Mouse (Mus musculus): ENCODE measurements around the gene Fahd1.

Fahd1 gene

DNA sequence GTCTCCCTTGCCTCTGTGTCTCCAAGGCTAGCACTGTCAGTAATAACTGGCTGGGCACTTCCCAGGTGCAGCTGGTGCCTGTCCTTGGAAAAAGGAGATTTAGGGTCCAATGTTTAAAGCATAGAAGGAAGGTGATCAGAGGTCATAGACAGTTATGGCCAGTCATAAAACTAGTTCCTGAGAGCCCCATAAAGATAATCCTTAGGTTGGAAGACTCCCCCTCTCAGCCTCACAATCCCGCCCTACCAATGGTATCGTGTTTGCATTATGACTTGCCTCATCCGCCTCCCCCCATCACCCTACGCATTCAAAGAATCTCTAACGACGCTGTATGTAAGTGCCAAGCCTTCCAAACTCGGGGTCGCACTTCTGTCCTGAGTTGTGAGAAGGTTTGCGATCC is 5.6 kb downstream of the Fahd1 start:
- no peak for DNase-seq

GRCm38 (mm10) chr17:24842631-24843030 is 7.5 kb downstream of the Fahd1 start:
- no peak for DNase-seq

- peak in 1 of 2 experiments; percentile 38 for DNase-seq
Measured at GRCm38 (mm10) chr17:24841133-24841532, 9.0 kb downstream of the Fahd1 start.

GRCm38 (mm10) chr17:24840341-24840740 is 9.8 kb downstream of the Fahd1 start:
- no peak for DNase-seq

- DNase-seq, result no peak
Measured at GRCm38 (mm10) chr17:24839842-24840241, 10.3 kb downstream of the Fahd1 start, which contains the start of gene Hagh. TSS of gene Hagh (plus strand) at chr17:24840143.

DNA sequence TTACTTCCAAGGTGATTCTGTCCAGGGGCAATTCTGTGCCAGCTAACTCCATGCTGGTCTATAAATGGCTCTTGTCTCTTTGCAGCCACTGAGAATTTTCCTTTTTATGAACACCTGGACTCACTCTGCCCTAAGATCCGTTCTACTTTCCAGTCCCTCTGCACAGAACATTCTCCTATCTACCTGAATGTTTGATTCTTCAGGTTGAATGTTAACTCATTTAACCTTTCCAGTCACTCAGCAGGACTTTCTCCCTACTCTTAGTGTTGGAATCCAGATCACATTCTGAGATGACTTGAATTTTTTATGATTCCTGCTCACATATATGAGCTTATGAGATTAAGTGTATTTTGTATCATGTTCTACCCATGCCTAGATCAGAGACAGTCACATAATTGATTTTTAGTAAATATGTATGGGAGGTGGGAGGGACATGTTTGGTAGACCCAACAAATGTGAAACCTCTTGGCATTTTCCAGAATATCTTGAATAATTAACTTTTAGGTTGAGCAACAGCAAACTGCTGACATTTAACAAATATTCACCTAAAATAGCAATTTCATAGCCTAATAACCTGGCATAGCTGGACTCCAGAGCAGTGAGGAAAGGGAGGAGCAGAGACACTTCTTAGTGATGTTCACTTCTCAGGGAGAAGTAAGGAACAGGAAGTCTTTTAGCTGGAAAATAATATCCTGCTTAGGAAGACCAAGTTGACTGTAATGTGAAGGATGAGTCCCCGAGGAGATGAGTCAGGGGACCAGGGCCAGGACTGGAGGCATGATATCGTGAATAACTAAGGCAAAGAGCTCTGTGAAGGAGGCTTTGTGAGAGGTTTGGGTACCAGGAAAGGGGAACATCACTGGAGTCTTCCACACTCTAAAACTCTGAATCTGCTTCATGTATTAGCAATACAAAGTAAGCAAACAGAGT is 28.5 kb downstream of the Fahd1 start:
- DNase-seq, result no peak

- DNase-seq, result no peak
Measured at GRCm38 (mm10) chr17:24819469-24819868, 30.7 kb downstream of the Fahd1 start.

DNA sequence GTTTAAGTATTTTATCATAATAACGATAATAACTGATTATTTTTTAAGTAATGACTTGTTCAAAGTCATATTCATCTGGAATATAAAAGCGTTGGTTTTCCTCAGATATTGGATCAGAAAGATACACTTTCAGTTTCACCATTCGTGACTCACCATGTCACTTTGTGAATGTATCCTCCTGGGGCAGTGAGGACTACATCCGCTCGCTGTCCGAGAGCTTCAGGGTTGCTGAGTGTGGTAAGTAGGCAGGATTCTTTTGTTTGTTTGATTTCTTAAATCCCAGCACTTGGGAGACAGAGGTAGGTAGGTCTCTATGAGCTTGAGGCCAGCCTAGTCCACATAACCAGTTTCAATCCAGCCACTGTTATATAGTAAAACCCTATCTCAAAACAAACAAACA is 32.0 kb downstream of the Fahd1 start:
- DNase-seq, result no peak

GRCm38 (mm10) chr17:24817503-24817902 is 32.7 kb downstream of the Fahd1 start:
- DNase-seq, result no peak

GRCm38 (mm10) chr17:24815256-24815655 is 34.9 kb downstream of the Fahd1 start:
- DNase-seq, result no peak

GRCm38 (mm10) chr17:24812215-24812614 is 37.9 kb downstream of the Fahd1 start:
- no peak for DNase-seq

DNA sequence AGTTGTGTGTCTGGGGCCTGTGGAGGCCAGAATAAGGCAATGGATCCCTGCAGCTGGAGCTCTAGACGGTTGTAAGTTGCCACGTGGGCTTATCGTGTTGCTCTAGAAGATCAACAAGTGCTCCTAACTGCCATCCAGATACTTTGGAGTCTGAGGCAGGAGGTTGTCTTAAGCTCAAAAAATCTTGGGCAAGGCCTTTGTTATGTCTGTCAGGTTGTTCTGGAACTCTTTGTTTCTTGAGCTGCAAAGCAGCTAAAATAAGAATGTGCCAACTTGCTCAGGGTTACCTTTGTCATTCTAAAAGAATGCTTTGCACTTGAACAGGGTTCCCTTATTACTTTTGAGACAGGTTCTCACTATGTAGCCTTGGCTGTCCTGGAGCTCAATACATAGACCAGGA is 39.0 kb downstream of the Fahd1 start:
- DNase-seq, result no peak

- peak; percentile 61 to 79 for DNase-seq
Measured at GRCm38 (mm10) chr17:24803952-24804951, 45.9 kb downstream of the Fahd1 start, which contains the start of gene Meiob. TSS of gene Meiob (plus strand) at chr17:24804289.

- no peak for DNase-seq
Measured at GRCm38 (mm10) chr17:24800524-24800923, 49.6 kb downstream of the Fahd1 start.

DNA sequence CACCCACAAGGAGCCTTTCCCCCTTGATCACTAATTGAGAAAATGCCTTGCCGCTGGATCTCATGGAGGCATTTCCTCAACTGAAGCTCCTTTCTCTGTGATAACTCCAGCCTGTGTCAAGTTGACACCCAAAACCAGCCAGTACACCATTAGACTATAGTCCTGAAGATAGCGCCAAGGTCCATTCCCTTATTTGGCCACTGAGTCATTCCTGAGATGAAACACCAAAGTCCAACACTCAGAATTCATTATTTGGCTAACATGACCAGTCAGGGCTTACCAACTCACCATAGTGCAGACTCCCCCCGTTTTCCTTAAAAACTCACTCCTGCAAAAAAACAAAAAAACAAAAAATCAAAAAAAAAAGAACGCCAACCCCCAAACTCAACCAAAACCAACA is 50.7 kb downstream of the Fahd1 start:
- DNase-seq, result no peak

Data from spleen, adult 18-20 months (tissue).